Mouse (Mus musculus) gastrocnemius, postnatal 14 days (tissue): Measurements from ENCODE around the gene Sall4. TPM values are rescaled to one million over a fixed set of nuclear protein-coding genes. Genes with fewer than 3 reads are reported as not detected.
"Not testable (repeated sequence)": the region's sequence is repeated elsewhere in the genome, so short reads cannot be mapped to it uniquely, and the experiment has no call there.

Experiments
- DNase-seq: peaks from one replicate; pipeline ENCODE4 v3.0.0; 2021; ENCODE audit warnings: mixed read lengths
- intact Hi-C: fragments of 180-260 bp; cut with DNase I; formaldehyde crosslinking; loops from one replicate; pipeline ENCODE4 v1.15.1; 2025; ENCODE audit warnings: low total_unique reads
- total RNA-seq, 2 experiments: library from RNA; stranded (reverse); gene quantifications; 2 replicates each; pipeline ENCODE4 v1.2.3; 2021

Gene Sall4
- total RNA-seq, 2 experiments from 2014 or later, result 0.71 to 0.98 TPM

- no peak for DNase-seq
- intact Hi-C loops, result no loop called here
Observed at GRCm38 (mm10) chr2:168762411-168762815, 5.3 kb downstream of the Sall4 start.

GRCm38 (mm10) chr2:168761954-168762353 lies 5.8 kb downstream of the Sall4 start:
- intact Hi-C loops, result no loop called here
- DNase-seq, result no peak

- no peak for DNase-seq
- intact Hi-C loops, result no loop called here
Observed at GRCm38 (mm10) chr2:168761141-168761540, 6.6 kb downstream of the Sall4 start.

- DNase-seq, result not testable (repeated sequence)
- intact Hi-C loops, result loop anchor here (5.0 kb wide), 1 partner anchor 52 kb away; no protein-coding TSS in a partner anchor
Observed at GRCm38 (mm10) chr2:168744406-168744805, 23.3 kb downstream of the Sall4 start.

GRCm38 (mm10) chr2:168742649-168743048 lies 25.1 kb downstream of the Sall4 start:
- DNase-seq, result no peak
- intact Hi-C loops, result loop anchor here (5.0 kb wide), 1 partner anchor 50 kb away; no protein-coding TSS in a partner anchor

GRCm38 (mm10) chr2:168742059-168742627 lies 25.6 kb downstream of the Sall4 start, which contains the start of gene Atp9a:
Gene Atp9a (minus strand): TSS chr2:168742409.
- intact Hi-C loops, result loop anchor here (5.0 kb wide), 1 partner anchor 50 kb away; no protein-coding TSS in a partner anchor
- DNase-seq, result peak; percentile 47

- intact Hi-C loops, result loop anchor here (5.0 kb wide), 1 partner anchor 49 kb away; no protein-coding TSS in a partner anchor
- DNase-seq, result peak; percentile 34
Observed at GRCm38 (mm10) chr2:168741273-168742058, 26.3 kb downstream of the Sall4 start.

GRCm38 (mm10) chr2:168740496-168740895 lies 27.2 kb downstream of the Sall4 start:
- intact Hi-C loops, result loop anchor here (5.0 kb wide), 1 partner anchor 48 kb away; no protein-coding TSS in a partner anchor
- DNase-seq, result no peak

- intact Hi-C loops, result no loop called here
- no peak for DNase-seq
Observed at GRCm38 (mm10) chr2:168738854-168739253, 28.9 kb downstream of the Sall4 start.

- intact Hi-C loops, result no loop called here
- no peak for DNase-seq
Observed at GRCm38 (mm10) chr2:168737878-168738277, 29.9 kb downstream of the Sall4 start.

- peak; percentile 22 for DNase-seq
- intact Hi-C loops, result no loop called here
Observed at GRCm38 (mm10) chr2:168734023-168734422, 33.7 kb downstream of the Sall4 start.

GRCm38 (mm10) chr2:168731258-168731657 lies 36.5 kb downstream of the Sall4 start:
- DNase-seq, result no peak
- intact Hi-C loops, result no loop called here

GRCm38 (mm10) chr2:168729736-168730135 lies 38.0 kb downstream of the Sall4 start:
- intact Hi-C loops, result no loop called here
- DNase-seq, result no peak

GRCm38 (mm10) chr2:168728045-168728444 lies 39.7 kb downstream of the Sall4 start:
- no peak for DNase-seq
- intact Hi-C loops, result no loop called here

- DNase-seq, result no peak
- intact Hi-C loops, result no loop called here
Observed at GRCm38 (mm10) chr2:168726007-168726406, 41.7 kb downstream of the Sall4 start.

GRCm38 (mm10) chr2:168721313-168721712 lies 46.4 kb downstream of the Sall4 start:
- intact Hi-C loops, result no loop called here
- no peak for DNase-seq

GRCm38 (mm10) chr2:168719742-168720141 lies 48.0 kb downstream of the Sall4 start:
- intact Hi-C loops, result no loop called here
- DNase-seq, result no peak

GRCm38 (mm10) chr2:168718735-168719134 lies 49.0 kb downstream of the Sall4 start:
- no peak for DNase-seq
- intact Hi-C loops, result no loop called here

- DNase-seq, result no peak
- intact Hi-C loops, result no loop called here
Observed at GRCm38 (mm10) chr2:168718267-168718666, 49.5 kb downstream of the Sall4 start.
